ENCODE assay signal across 8 mouse cellular contexts in the genomic region with DNA sequence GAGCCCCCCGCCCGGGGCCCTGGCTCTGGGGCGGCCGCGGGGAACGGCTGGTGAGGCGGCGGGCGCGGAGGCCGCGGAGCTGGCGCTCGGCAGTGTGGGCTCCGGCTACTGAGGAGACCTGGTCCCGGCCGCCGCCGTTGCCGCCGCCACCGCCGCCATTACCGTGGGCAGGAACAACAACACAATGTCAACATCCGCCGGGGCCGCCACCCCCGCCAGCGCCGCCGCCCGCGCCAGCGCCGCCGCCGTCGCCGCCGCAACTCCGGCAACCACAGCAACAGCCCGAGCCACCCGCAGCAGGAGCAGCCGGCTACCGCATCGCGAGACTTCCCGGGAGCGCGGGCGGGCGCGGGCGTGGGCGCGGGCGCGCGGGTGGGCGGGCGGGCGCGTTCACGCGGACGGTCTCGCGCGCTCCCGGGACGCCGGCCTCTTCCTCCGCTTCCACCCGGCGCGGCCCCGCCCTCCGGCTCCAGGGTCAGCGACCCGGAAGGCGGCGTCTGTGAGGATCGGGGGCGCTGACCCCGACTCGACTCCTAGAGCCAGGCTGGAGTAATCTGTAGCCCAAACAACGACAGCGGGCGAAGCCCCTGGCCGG. TPM values are rescaled to one million over a fixed set of nuclear protein-coding genes. Genes with fewer than 3 reads are reported as not detected.
DNase-seq lines count a peak whose midpoint lies in the region; ATAC-seq and TF ChIP-seq lines count a peak whose summit lies in the region.

TSS of gene Chic2 (minus strand) at position 465 of the 595 bp plus-strand sequence.

- H3K27me3 ChIP-seq in embryonic facial prominence, embryonic 13.5 days: no peaks in the 10 kb centered on the region
- no peaks in the 10 kb centered on the region for H3K27me3 ChIP-seq in limb, embryonic 14.5 days (ENCODE audit: control insufficient read depth, insufficient read depth, low read length)
- H3K27me3 ChIP-seq in midbrain, embryonic 16.5 days (ENCODE audit: control insufficient read depth, insufficient read depth, low read depth, low read length): peaks cover 18% of the 10 kb centered on the region
- no peaks in the 10 kb centered on the region for H3K27me3 ChIP-seq in spleen, adult 2 months (ENCODE audit: control insufficient read depth, insufficient read depth, low read length)

- H3K9ac ChIP-seq in embryonic facial prominence, embryonic 13.5 days: peak within 1 kb of the TSS; percentile 98
- H3K9ac ChIP-seq in limb, embryonic 14.5 days (ENCODE audit: low read depth, low read length, severe bottlenecking): peak within 1 kb of the TSS; percentile 99
- peak within 1 kb of the TSS; percentile 97 for H3K9ac ChIP-seq in midbrain, embryonic 16.5 days (ENCODE audit: low read depth, low read length)

- peak within 1 kb of the TSS; percentile 90 for H3K27ac ChIP-seq in embryonic facial prominence, embryonic 13.5 days
- H3K27ac ChIP-seq in limb, embryonic 14.5 days (replicated peaks; ENCODE audit: low read depth, low read length): peak within 1 kb of the TSS; percentile 86
- H3K27ac ChIP-seq in midbrain, embryonic 16.5 days (ENCODE audit: low read length): peak within 1 kb of the TSS; percentile 84
- peak within 1 kb of the TSS; percentile 89 for H3K27ac ChIP-seq in spleen, adult 2 months (ENCODE audit: insufficient read depth, low read length)

- H3K4me1 ChIP-seq in embryonic facial prominence, embryonic 13.5 days: peaks cover 23% of the 10 kb centered on the region
- peaks cover 12% of the 10 kb centered on the region for H3K4me1 ChIP-seq in limb, embryonic 14.5 days (ENCODE audit: control insufficient read depth, insufficient read depth, low read length)
- peaks cover 18% of the 10 kb centered on the region for H3K4me1 ChIP-seq in midbrain, embryonic 16.5 days (ENCODE audit: control insufficient read depth, insufficient read depth, low read length)
- no peaks in the 10 kb centered on the region; the same call in 1 of the 2 replicates for H3K4me1 ChIP-seq in spleen, adult 2 months (ENCODE audit: control insufficient read depth, insufficient read depth, insufficient read length)

- peaks cover 8% of the 10 kb centered on the region for H3K36me3 ChIP-seq in embryonic facial prominence, embryonic 13.5 days
- H3K36me3 ChIP-seq in limb, embryonic 14.5 days (ENCODE audit: control insufficient read depth, insufficient read depth, low read length): 0 out of 2 replicates have a peak, but pooled peaks cover 3% of the 10 kb centered on the region
- no peaks in the 10 kb centered on the region for H3K36me3 ChIP-seq in midbrain, embryonic 16.5 days (ENCODE audit: control insufficient read depth, insufficient read depth, low read length)
- H3K36me3 ChIP-seq in spleen, adult 2 months (ENCODE audit: control insufficient read depth, insufficient read depth, low read length): no peaks in the 10 kb centered on the region

- peak; percentile 64 for DNase-seq in 3134 (ENCODE audit: extremely low read depth, insufficient read length, low spot score)
- DNase-seq in adrenal gland, postnatal 36 days: peak; percentile 89 to 94
- peak; percentile 73 for DNase-seq in heart, adult 8-10 months (ENCODE audit: low spot score)
- peak; percentile 83 for DNase-seq in kidney, adult 9 months
- peak; percentile 60 for DNase-seq in limb, embryonic 14.5 days (ENCODE audit: low spot score)
- peak; percentile 42 to 73 for DNase-seq in spleen, adult 2 months (ENCODE audit: low read depth in 1 of 2, low spot score in 2 of 2)

- ATAC-seq in embryonic facial prominence, embryonic 13.5 days (ENCODE audit: insufficient number of reproducible peaks, insufficient read depth, low FRiP score, low TSS enrichment, low read depth): peak; percentile 85
- peak; percentile 94 for ATAC-seq in limb, embryonic 14.5 days (ENCODE audit: low FRiP score, low read depth)
- ATAC-seq in midbrain, embryonic 16.5 days: peak; percentile 96

- peak within 1 kb of the TSS; percentile 86 for H3K4me2 ChIP-seq in embryonic facial prominence, embryonic 13.5 days
- H3K4me2 ChIP-seq in limb, embryonic 14.5 days (replicated peaks; ENCODE audit: low read depth, low read length, severe bottlenecking): peak within 1 kb of the TSS; percentile 90
- H3K4me2 ChIP-seq in midbrain, embryonic 16.5 days (ENCODE audit: low read length): peak within 1 kb of the TSS; percentile 90

- no peak for TF ChIP-seq POLR2A in limb, embryonic 14.5 days (IDR thresholded peaks at IDR 0.05; ENCODE audit: borderline replicate concordance, extremely low read depth, insufficient read depth, insufficient read length)
- no peak; the same call in none of the 2 replicates for TF ChIP-seq POLR2A in spleen, adult 2 months (IDR thresholded peaks at IDR 0.05; ENCODE audit: low read depth, low read length)

- under 1% methylated on average over 39 of the region's 90 CpGs for WGBS in embryonic facial prominence, embryonic 13.5 days
- 1% methylated on average over 54 of the region's 90 CpGs for WGBS in limb, embryonic 14.5 days
- WGBS in midbrain, embryonic 16.5 days: 1% methylated on average over 43 of the region's 90 CpGs
- WGBS in spleen, adult 2 months: 2% methylated on average over 68 of the region's 90 CpGs

- peak within 1 kb of the TSS; percentile 94 for H3K4me3 ChIP-seq in embryonic facial prominence, embryonic 13.5 days
- H3K4me3 ChIP-seq in limb, embryonic 14.5 days (replicated peaks; ENCODE audit: low read length): peak within 1 kb of the TSS; percentile 99
- peak within 1 kb of the TSS; percentile 93 for H3K4me3 ChIP-seq in midbrain, embryonic 16.5 days (ENCODE audit: low read depth, low read length)
- H3K4me3 ChIP-seq in spleen, adult 2 months (ENCODE audit: extremely low read depth, insufficient read depth, insufficient read length): peak within 1 kb of the TSS; percentile 93

- TF ChIP-seq CTCF in spleen, adult 2 months (IDR thresholded peaks at IDR 0.05; ENCODE audit: extremely low read depth, insufficient read depth, insufficient read length, insufficient replicate concordance): no peak

- no peaks in the 10 kb centered on the region for H3K9me3 ChIP-seq in embryonic facial prominence, embryonic 13.5 days
- no peaks in the 10 kb centered on the region for H3K9me3 ChIP-seq in limb, embryonic 14.5 days (ENCODE audit: control insufficient read depth, low read length)
- no peaks in the 10 kb centered on the region for H3K9me3 ChIP-seq in midbrain, embryonic 16.5 days (replicated peaks; ENCODE audit: control insufficient read depth, low read length, poor library complexity, severe bottlenecking)

RNA-seq across cellular contexts. Expression of gene Chic2, which starts in this region (rescaled TPM):
- total RNA-seq in adrenal gland, postnatal 36 days (2021): 10 to 100 TPM; 29.3 to 35.6 TPM
- 34.0 and 40.5 TPM in 2 replicates for polyA plus RNA-seq in embryonic facial prominence, embryonic 13.5 days (2015; fragmentation: Nextera tagmentation; extraction: Ambion mirVana)
- 10 to 100 TPM; 13.9 to 18.2 (median 14.7) TPM for total RNA-seq in heart, adult 8-10 months (2022)
- polyA plus RNA-seq in limb, embryonic 14.5 days (2012; rRNA removed): 27.1 and 35.7 TPM in 2 replicates
- 52.1 and 52.6 TPM in 2 replicates for polyA plus RNA-seq in limb, embryonic 14.5 days (2014; fragmentation: Nextera tagmentation; extraction: Ambion mirVana)
- 26.2 and 28.1 TPM in 2 replicates for polyA plus RNA-seq in midbrain, embryonic 16.5 days (2015; fragmentation: Nextera tagmentation; extraction: Ambion mirVana)
- polyA plus RNA-seq in spleen, adult 2 months (2012; rRNA removed): 3.2 and 4.2 TPM in 2 replicates

Comparison
In these comparisons a context has a peak if more than half of its experiments do, and no peak if none do; other contexts are left out.
1. Peak in every context shown above with its lines: DNase-seq, ATAC-seq, H3K4me3 ChIP-seq and H3K27ac ChIP-seq.